27 mouse cellular contexts compared by ENCODE assay signal in the genomic region with DNA sequence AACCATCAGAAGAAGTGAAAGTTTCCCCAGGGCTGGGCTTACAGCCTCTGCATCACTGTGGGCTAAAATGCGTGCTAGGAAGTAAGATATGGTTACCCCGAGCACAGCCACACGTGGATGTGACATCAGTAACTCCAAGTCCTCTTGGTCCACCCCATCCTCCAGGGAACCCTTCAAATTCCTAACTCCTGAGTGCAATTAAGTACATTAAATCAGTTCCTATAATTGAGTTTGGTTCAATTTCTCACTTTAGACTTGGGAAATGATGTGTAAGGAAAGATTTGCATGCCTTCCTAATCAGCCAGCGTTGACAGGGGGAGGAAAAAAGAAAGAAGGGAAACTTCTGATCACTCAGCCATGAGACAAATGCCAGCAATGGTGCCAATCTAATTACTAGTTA.
"Had no signal": no experiment of that assay in that cellular context is flagged by ENCODE, and none has a peak within 500 bp of the region (broad histone marks: within the 10 kb centered on the region; RNA-seq: fewer than 3 reads in every experiment).

No protein-coding gene starts in this region.

- H3K9ac ChIP-seq: heart, embryonic 13.5 days; heart, embryonic 15.5 days; hindbrain, embryonic 12.5 days; hindbrain, embryonic 14.5 days; intestine, embryonic 15.5 days; limb, embryonic 12.5 days; liver, embryonic 13.5 days had no signal

- H3K4me3 ChIP-seq: heart, adult 2 months; heart, embryonic 13.5 days; heart, embryonic 15.5 days; hindbrain, embryonic 12.5 days; intestine, embryonic 15.5 days; layer of hippocampus, adult 2 months; left cerebral cortex, adult 2 months; limb, embryonic 10.5 days; limb, embryonic 12.5 days; liver, embryonic 13.5 days had no signal

- H3K9me3 ChIP-seq: heart, embryonic 15.5 days; intestine, embryonic 15.5 days; limb, embryonic 10.5 days; liver, embryonic 13.5 days had no signal

- H3K27me3 ChIP-seq: heart, embryonic 13.5 days; heart, embryonic 15.5 days; hindbrain, embryonic 12.5 days; intestine, embryonic 15.5 days; limb, embryonic 12.5 days; liver, embryonic 13.5 days had no signal

- ATAC-seq: hindbrain, embryonic 16.5 days; inflammation-experienced regulatory T-cells, adult 6 months; intestine, embryonic 15.5 days; intestine, postnatal 0 days had no signal

- H3K27ac ChIP-seq: heart, adult 2 months; heart, embryonic 13.5 days; heart, embryonic 15.5 days; hindbrain, embryonic 12.5 days; hindbrain, embryonic 14.5 days; intestine, embryonic 15.5 days; kidney, postnatal 0 days; layer of hippocampus, adult 2 months; left cerebral cortex, adult 2 months; limb, embryonic 10.5 days; limb, embryonic 12.5 days; liver, embryonic 13.5 days had no signal

- H3K4me1 ChIP-seq: heart, embryonic 13.5 days; heart, embryonic 15.5 days; hindbrain, embryonic 12.5 days; intestine, embryonic 15.5 days; limb, embryonic 10.5 days; limb, embryonic 12.5 days; liver, embryonic 13.5 days had no signal

- H3K4me2 ChIP-seq: heart, embryonic 11.5 days; heart, embryonic 13.5 days; heart, embryonic 15.5 days; hindbrain, embryonic 12.5 days; hindbrain, embryonic 14.5 days; intestine, embryonic 15.5 days; limb, embryonic 12.5 days; liver, embryonic 11.5 days; liver, embryonic 13.5 days had no signal

- H3K36me3 ChIP-seq: heart, embryonic 13.5 days; heart, embryonic 15.5 days; hindbrain, embryonic 12.5 days; intestine, embryonic 15.5 days; limb, embryonic 10.5 days; limb, embryonic 12.5 days; liver, embryonic 13.5 days had no signal

- DNase-seq: gastrocnemius, postnatal 14 days; gastrocnemius, postnatal 36 days; heart, adult 11 months; heart, adult 2 months; heart, postnatal 14 days; heart, postnatal 36 days; kidney, adult 18-20 months; kidney, adult 8-10 months; kidney, postnatal 25 days; kidney, postnatal 4 days; liver; liver, embryonic 13.5 days had no signal
